In genomic region chr15:79050964-79051363, GRCm38 (mm10) we compare ENCODE assay signal across 17 mouse cellular contexts. TPM values are rescaled to one million over a fixed set of nuclear protein-coding genes. Genes with fewer than 3 reads are reported as not detected.
DNase-seq lines count a peak whose midpoint lies in the region; ATAC-seq and TF ChIP-seq lines count a peak whose summit lies in the region.
"Had no signal": no experiment of that assay in that cellular context is flagged by ENCODE, and none has a peak within 500 bp of the region (broad histone marks: within the 10 kb centered on the region; RNA-seq: fewer than 3 reads in every experiment).

No protein-coding gene starts in this region.

- no peak for DNase-seq in kidney, adult 9 months
- DNase-seq in CH12.LX (ENCODE audit: extremely low read depth), result no peak
- DNase-seq in MEL (ENCODE audit: low read depth, low spot score), result no peak
- DNase-seq in liver, embryonic 13.5 days, result no peak
- no peak for DNase-seq in cerebellum, adult 11 months
- no peak for DNase-seq in heart, postnatal 10 days
- DNase-seq: adrenal gland, postnatal 36 days; gastrocnemius, postnatal 10 days; heart, postnatal 14 days; thymus, postnatal 25 days had no signal

- in situ Hi-C loops in CH12.LX (cut with MboI; ENCODE audit: low pct_ligation_motif_present, low pct_unique_long_range_greater_than_20kb, low sequenced_read_pairs), result no loop called here

- 0 out of 2 replicates have a peak overlapping the region, but pooled peaks have one; percentile 14 for H3K4me2 ChIP-seq in kidney, embryonic 15.5 days
- H3K4me2 ChIP-seq in CH12.LX (ENCODE audit: insufficient read depth, low read depth, poor library complexity, severe bottlenecking), result no peak overlapping the region
- peak overlapping the region; percentile 10; the same call in 1 of the 2 replicates for H3K4me2 ChIP-seq in liver, embryonic 13.5 days
- no peak overlapping the region for H3K4me2 ChIP-seq in neural tube, embryonic 15.5 days
- H3K4me2 ChIP-seq: hindbrain, embryonic 15.5 days; midbrain, embryonic 12.5 days had no signal

- ATAC-seq in kidney, embryonic 15.5 days (replicated peaks; ENCODE audit: low FRiP score), result 0 out of 2 replicates have a peak, but pooled peaks have one; percentile 40
- no peak for ATAC-seq in liver, embryonic 13.5 days (ENCODE audit: low read depth)
- ATAC-seq in neural tube, embryonic 15.5 days (ENCODE audit: low FRiP score), result no peak

- peaks cover 26% of the 10 kb centered on the region for H3K4me1 ChIP-seq in kidney, embryonic 15.5 days
- peaks cover 21 to 35% of the 10 kb centered on the region in 2 experiments for H3K4me1 ChIP-seq in CH12.LX (ENCODE audit: control insufficient read depth in 1 of 2, insufficient read depth in 2 of 2)
- H3K4me1 ChIP-seq in MEL (ENCODE audit: control insufficient read depth in 1 of 2, insufficient read depth in 2 of 2, low read length in 2 of 2), result no peaks in the 10 kb centered on the region
- peaks cover 32% of the 10 kb centered on the region for H3K4me1 ChIP-seq in liver, embryonic 13.5 days (replicated peaks)
- no peaks in the 10 kb centered on the region; the same call in 1 of the 2 replicates for H3K4me1 ChIP-seq in neural tube, embryonic 15.5 days

- peaks cover 41% of the 10 kb centered on the region for H3K36me3 ChIP-seq in kidney, embryonic 15.5 days
- H3K36me3 ChIP-seq in CH12.LX (replicated peaks in 1 of 2; ENCODE audit: control insufficient read depth in 1 of 2, insufficient read depth in 1 of 2, low read length in 1 of 2) (peaks cover 36 to 49% of the 10 kb centered on the region in 2 experiments), MEL (ENCODE audit: control insufficient read depth in 1 of 2, insufficient read depth in 2 of 2, low read length in 2 of 2) (peaks cover 0 to 3% of the 10 kb centered on the region in 2 experiments; a peak in 1 of 4 replicates)
- peaks cover 46% of the 10 kb centered on the region for H3K36me3 ChIP-seq in liver, embryonic 13.5 days
- H3K36me3 ChIP-seq in neural tube, embryonic 15.5 days, result peaks cover 37% of the 10 kb centered on the region

- H3K79me2 ChIP-seq in CH12.LX (replicated peaks; ENCODE audit: control insufficient read depth, extremely low read depth, insufficient read depth, poor library complexity, severe bottlenecking) (no peaks in the 10 kb centered on the region), MEL (ENCODE audit: control insufficient read depth, insufficient read depth, low read length, poor library complexity) (no peaks in the 10 kb centered on the region)

- TF ChIP-seq EP300 in CH12.LX (IDR thresholded peaks at IDR 0.05; ENCODE audit: low read length), result no peak
- no peak for TF ChIP-seq EP300 in MEL (IDR thresholded peaks at IDR 0.05; ENCODE audit: low read depth in 1 of 2, low read length in 2 of 2)

- no peak overlapping the region for H3K4me3 ChIP-seq in kidney, embryonic 15.5 days (replicated peaks)
- H3K4me3 ChIP-seq in CH12.LX (replicated peaks in 1 of 3; ENCODE audit: low read depth in 2 of 3, low read length in 2 of 3, poor library complexity in 1 of 3), result no peak overlapping the region
- H3K4me3 ChIP-seq in MEL (ENCODE audit: control insufficient read depth in 1 of 2, insufficient read depth in 1 of 2, low read depth in 2 of 2, low read length in 2 of 2), result no peak overlapping the region
- H3K4me3 ChIP-seq in liver, embryonic 13.5 days (replicated peaks), result no peak overlapping the region; the same call in 1 of the 2 replicates
- H3K4me3 ChIP-seq in neural tube, embryonic 15.5 days (replicated peaks), result no peak overlapping the region
- H3K4me3 ChIP-seq: hindbrain, embryonic 15.5 days; midbrain, embryonic 12.5 days had no signal

- dilution Hi-C loops in CH12.LX (cut with MboI; ENCODE audit: extremely low pct_ligation_motif_present, extremely low pct_unique_long_range_greater_than_20kb, low sequenced_read_pairs), result no loop called here

- H3K27ac ChIP-seq in kidney, embryonic 15.5 days, result peak overlapping the region; percentile 92
- H3K27ac ChIP-seq in CH12.LX (ENCODE audit: insufficient read depth, low read depth), result no peak overlapping the region
- H3K27ac ChIP-seq in MEL (ENCODE audit: control insufficient read depth, low read depth, low read length), result no peak overlapping the region
- peak overlapping the region; percentile 80 for H3K27ac ChIP-seq in liver, embryonic 13.5 days
- H3K27ac ChIP-seq in neural tube, embryonic 15.5 days (replicated peaks), result no peak overlapping the region
- H3K27ac ChIP-seq: hindbrain, embryonic 15.5 days; macrophage; midbrain, embryonic 12.5 days had no signal

- no peaks in the 10 kb centered on the region for H3K9me3 ChIP-seq in kidney, embryonic 15.5 days (replicated peaks)
- H3K9me3 ChIP-seq in CH12.LX (replicated peaks; ENCODE audit: low read length) (no peaks in the 10 kb centered on the region), MEL (replicated peaks; ENCODE audit: insufficient read depth, low read length) (no peaks in the 10 kb centered on the region)
- H3K9me3 ChIP-seq in liver, embryonic 13.5 days (replicated peaks), result no peaks in the 10 kb centered on the region
- H3K9me3 ChIP-seq in neural tube, embryonic 15.5 days (replicated peaks), result no peaks in the 10 kb centered on the region
- H3K9me3 ChIP-seq: hindbrain, embryonic 15.5 days; midbrain, embryonic 12.5 days had no signal

- TF ChIP-seq POLR2A in CH12.LX (IDR thresholded peaks at IDR 0.05; ENCODE audit: low read depth, low read length) (no peak), MEL (IDR thresholded peaks at IDR 0.05; ENCODE audit: control insufficient read depth in 1 of 2, insufficient read depth in 1 of 2, low read depth in 1 of 2, low read length in 2 of 2, poor library complexity in 1 of 2) (no peak)

- 76% methylated on average over 2 of the region's 2 CpGs for WGBS in kidney, embryonic 15.5 days
- WGBS in liver, embryonic 13.5 days (ENCODE audit: insufficient replicate concordance), result 70% methylated on average over 2 of the region's 2 CpGs
- WGBS in neural tube, embryonic 15.5 days, result 83% methylated on average over 2 of the region's 2 CpGs

- TF ChIP-seq CTCF in CH12.LX (conservative IDR thresholded peaks at IDR 0.05 in 1 of 2, IDR thresholded peaks at IDR 0.05 in 1 of 2; ENCODE audit: low read depth in 2 of 2, low read length in 2 of 2), result no peak
- TF ChIP-seq CTCF in MEL (IDR thresholded peaks at IDR 0.05 in 2 of 3, conservative IDR thresholded peaks at IDR 0.05 in 1 of 3; ENCODE audit: control insufficient read depth in 1 of 3, insufficient read depth in 1 of 3, low read depth in 2 of 3, low read length in 3 of 3, poor library complexity in 1 of 3, severe bottlenecking in 1 of 3), result no peak

- intact Hi-C loops in heart, postnatal 10 days (cut with DNase I), result no loop called here

- TF ChIP-seq RAD21 in CH12.LX (IDR thresholded peaks at IDR 0.05; ENCODE audit: low read depth, low read length), result no peak
- TF ChIP-seq RAD21 in MEL (IDR thresholded peaks at IDR 0.05; ENCODE audit: low read depth, low read length), result no peak

- H3K9ac ChIP-seq in kidney, embryonic 15.5 days, result no peak overlapping the region
- H3K9ac ChIP-seq in CH12.LX (ENCODE audit: insufficient read depth, low read depth), result no peak overlapping the region
- no peak overlapping the region for H3K9ac ChIP-seq in MEL (ENCODE audit: control insufficient read depth, low read depth, low read length, poor library complexity, severe bottlenecking)
- peak overlapping the region; percentile 36; the same call in 1 of the 2 replicates for H3K9ac ChIP-seq in liver, embryonic 13.5 days
- no peak overlapping the region for H3K9ac ChIP-seq in neural tube, embryonic 15.5 days (replicated peaks)
- H3K9ac ChIP-seq: hindbrain, embryonic 15.5 days; midbrain, embryonic 12.5 days had no signal

- no peaks in the 10 kb centered on the region for H3K27me3 ChIP-seq in kidney, embryonic 15.5 days
- H3K27me3 ChIP-seq in CH12.LX (replicated peaks) (no peaks in the 10 kb centered on the region), MEL (ENCODE audit: control insufficient read depth in 1 of 2, insufficient read depth in 2 of 2, low read length in 2 of 2) (no peaks in the 10 kb centered on the region)
- 0 out of 2 replicates have a peak, but pooled peaks cover 3% of the 10 kb centered on the region for H3K27me3 ChIP-seq in liver, embryonic 13.5 days
- H3K27me3 ChIP-seq in neural tube, embryonic 15.5 days (replicated peaks), result 0 out of 2 replicates have a peak, but pooled peaks cover 3% of the 10 kb centered on the region
- H3K27me3 ChIP-seq: hindbrain, embryonic 15.5 days; midbrain, embryonic 12.5 days had no signal

RNA-seq across cellular contexts. Expression of gene Galr3, which starts 9.3 kb away (rescaled TPM):
- polyA plus RNA-seq in kidney, embryonic 15.5 days (2015; fragmentation: Nextera tagmentation; extraction: Ambion mirVana), result 0.12 and 0.30 TPM in 2 replicates
- 1.6 TPM in 2 replicates for total RNA-seq in CH12.LX (2012; rRNA removed)
- 0.70 and 0.90 TPM in 2 replicates for total RNA-seq in CH12.LX (2014; rRNA removed)
- polyA plus RNA-seq in CH12.LX (2012; ENCODE audit: insufficient read length, low read depth), result 0.75 and 1.2 TPM in 2 replicates
- total RNA-seq in MEL (2012; rRNA removed), result 2.5 and 2.6 TPM in 2 replicates
- 1 to 10 TPM in 1 of 2 experiments, not detected in 1; 4.5 TPM for polyA plus RNA-seq in MEL (2012; ENCODE audit: insufficient read depth in 1 of 2, insufficient read length in 2 of 2, low read depth in 1 of 2, low replicate concordance in 2 of 2, missing spikeins in 1 of 2)
- 0.13 and 0.20 TPM in 2 replicates for polyA plus RNA-seq in liver, embryonic 13.5 days (2015; fragmentation: Nextera tagmentation; extraction: Ambion mirVana)
- polyA plus RNA-seq in neural tube, embryonic 15.5 days (2015; fragmentation: Nextera tagmentation; extraction: Ambion mirVana), result 0.14 and 0.17 TPM in 2 replicates
- not detected for total RNA-seq in heart, postnatal 10 days (2021)
- total RNA-seq: heart, adult 8-10 months; heart, postnatal 14 days had no signal
- polyA plus RNA-seq: limb, embryonic 11.5 days; macrophage; midbrain, embryonic 12.5 days had no signal

RNA-seq across cellular contexts. Expression of gene Ankrd54, which starts 11.7 kb away (rescaled TPM):
- 47.7 and 56.3 TPM in 2 replicates for polyA plus RNA-seq in kidney, embryonic 15.5 days (2015; fragmentation: Nextera tagmentation; extraction: Ambion mirVana)
- total RNA-seq in CH12.LX (2012; rRNA removed) (37.1 and 38.6 TPM in 2 replicates), CH12.LX (2014; rRNA removed) (23.1 and 26.4 TPM in 2 replicates), MEL (2012; rRNA removed) (42.3 and 43.4 TPM in 2 replicates)
- polyA plus RNA-seq in CH12.LX (2012; ENCODE audit: insufficient read length, low read depth) (21.8 and 22.8 TPM in 2 replicates), MEL (2012; ENCODE audit: insufficient read depth in 1 of 2, insufficient read length in 2 of 2, low read depth in 1 of 2, low replicate concordance in 2 of 2, missing spikeins in 1 of 2) (10 to 100 TPM in 1 of 2 experiments, not detected in 1; 62.2 TPM)
- polyA plus RNA-seq in liver, embryonic 13.5 days (2015; fragmentation: Nextera tagmentation; extraction: Ambion mirVana), result 47.9 and 49.6 TPM in 2 replicates
- polyA plus RNA-seq in neural tube, embryonic 15.5 days (2015; fragmentation: Nextera tagmentation; extraction: Ambion mirVana), result 52.4 and 52.8 TPM in 2 replicates
- 10 to 100 TPM in 1 of 2 experiments, 1 to 10 TPM in 1; 9.1 to 10.7 TPM for total RNA-seq in heart, postnatal 10 days (2021)

RNA-seq across cellular contexts. Expression of gene H1f0, which starts 22.7 kb away (rescaled TPM):
- 513 and 545 TPM in 2 replicates for polyA plus RNA-seq in kidney, embryonic 15.5 days (2015; fragmentation: Nextera tagmentation; extraction: Ambion mirVana)
- total RNA-seq in CH12.LX (2012; rRNA removed) (70.6 and 100 TPM in 2 replicates), CH12.LX (2014; rRNA removed) (15.9 TPM in 2 replicates), MEL (2012; rRNA removed) (28.2 and 33.5 TPM in 2 replicates)
- polyA plus RNA-seq in CH12.LX (2012; ENCODE audit: insufficient read length, low read depth) (11.9 and 12.5 TPM in 2 replicates), MEL (2012; ENCODE audit: insufficient read depth in 1 of 2, insufficient read length in 2 of 2, low read depth in 1 of 2, low replicate concordance in 2 of 2, missing spikeins in 1 of 2) (100 to 1,000 TPM in 1 of 2 experiments, 10 to 100 TPM in 1; 46.8 to 213 TPM)
- 85.3 and 101 TPM in 2 replicates for polyA plus RNA-seq in liver, embryonic 13.5 days (2015; fragmentation: Nextera tagmentation; extraction: Ambion mirVana)
- polyA plus RNA-seq in neural tube, embryonic 15.5 days (2015; fragmentation: Nextera tagmentation; extraction: Ambion mirVana), result 169 and 222 TPM in 2 replicates
- 100 to 1,000 TPM; 208 to 227 TPM for total RNA-seq in heart, postnatal 10 days (2021)

RNA-seq across cellular contexts. Expression of gene Eif3l, which starts 24.0 kb away (rescaled TPM):
- polyA plus RNA-seq in kidney, embryonic 15.5 days (2015; fragmentation: Nextera tagmentation; extraction: Ambion mirVana), result 243 and 247 TPM in 2 replicates
- 323 and 347 TPM in 2 replicates for total RNA-seq in CH12.LX (2012; rRNA removed)
- 379 and 392 TPM in 2 replicates for total RNA-seq in CH12.LX (2014; rRNA removed)
- 303 and 306 TPM in 2 replicates for polyA plus RNA-seq in CH12.LX (2012; ENCODE audit: insufficient read length, low read depth)
- 394 and 395 TPM in 2 replicates for total RNA-seq in MEL (2012; rRNA removed)
- polyA plus RNA-seq in MEL (2012; ENCODE audit: insufficient read depth in 1 of 2, insufficient read length in 2 of 2, low read depth in 1 of 2, low replicate concordance in 2 of 2, missing spikeins in 1 of 2), result 100 to 1,000 TPM; 301 to 442 TPM
- 171 and 185 TPM in 2 replicates for polyA plus RNA-seq in liver, embryonic 13.5 days (2015; fragmentation: Nextera tagmentation; extraction: Ambion mirVana)
- 164 and 193 TPM in 2 replicates for polyA plus RNA-seq in neural tube, embryonic 15.5 days (2015; fragmentation: Nextera tagmentation; extraction: Ambion mirVana)
- 10 to 100 TPM; 94.5 to 95.7 TPM for total RNA-seq in heart, postnatal 10 days (2021)

RNA-seq across cellular contexts. Expression of gene Micall1, which starts 57.7 kb away (rescaled TPM):
- 8.6 and 11.0 TPM in 2 replicates for polyA plus RNA-seq in kidney, embryonic 15.5 days (2015; fragmentation: Nextera tagmentation; extraction: Ambion mirVana)
- total RNA-seq in CH12.LX (2012; rRNA removed) (6.3 and 6.7 TPM in 2 replicates), CH12.LX (2014; rRNA removed) (1.5 and 1.7 TPM in 2 replicates), MEL (2012; rRNA removed) (4.1 and 4.8 TPM in 2 replicates)
- polyA plus RNA-seq in CH12.LX (2012; ENCODE audit: insufficient read length, low read depth) (8.9 and 10.4 TPM in 2 replicates), MEL (2012; ENCODE audit: insufficient read depth in 1 of 2, insufficient read length in 2 of 2, low read depth in 1 of 2, low replicate concordance in 2 of 2, missing spikeins in 1 of 2) (10 to 100 TPM in 1 of 2 experiments, not detected in 1; 13.5 TPM)
- 1.0 and 1.2 TPM in 2 replicates for polyA plus RNA-seq in liver, embryonic 13.5 days (2015; fragmentation: Nextera tagmentation; extraction: Ambion mirVana)
- polyA plus RNA-seq in neural tube, embryonic 15.5 days (2015; fragmentation: Nextera tagmentation; extraction: Ambion mirVana), result 11.6 and 12.2 TPM in 2 replicates
- total RNA-seq in heart, postnatal 10 days (2021), result 10 to 100 TPM; 80.2 to 82.8 TPM

Comparison
In these comparisons a context has a peak if more than half of its experiments do, and no peak if none do; other contexts are left out.
1. H3K27ac ChIP-seq: peak in kidney, embryonic 15.5 days (single experiment) and liver, embryonic 13.5 days (single experiment); none in CH12.LX (single experiment), MEL (single experiment) and neural tube, embryonic 15.5 days (single experiment).
2. H3K4me2 ChIP-seq: peak in kidney, embryonic 15.5 days (single experiment) and liver, embryonic 13.5 days (single experiment); none in CH12.LX (single experiment) and neural tube, embryonic 15.5 days (single experiment).